ENCODE assay signal across 10 mouse cellular contexts in the genomic region with DNA sequence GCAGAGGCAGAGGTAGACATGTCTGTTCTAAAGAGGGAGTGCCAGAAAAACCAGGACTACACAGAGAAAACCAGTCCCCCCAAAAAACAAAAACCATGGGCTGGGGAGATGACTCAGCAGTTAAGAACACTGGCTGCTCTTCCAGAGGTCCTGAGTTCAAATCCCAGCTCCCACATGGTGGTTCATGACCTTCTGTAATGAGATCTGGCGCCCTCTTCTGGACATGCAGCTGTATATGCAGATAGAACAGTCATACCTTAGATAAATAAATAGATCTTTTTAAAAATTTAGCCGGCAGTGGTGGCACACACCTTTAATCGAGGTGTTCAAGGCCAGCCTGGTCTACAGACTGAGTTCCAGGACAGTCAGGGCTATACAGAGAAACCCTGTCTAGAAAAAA. TPM values are rescaled to one million over a fixed set of nuclear protein-coding genes. Genes with fewer than 3 reads are reported as not detected.
DNase-seq lines count a peak whose midpoint lies in the region; ATAC-seq and TF ChIP-seq lines count a peak whose summit lies in the region.
"Had no signal": no experiment of that assay in that cellular context is flagged by ENCODE, and none has a peak within 500 bp of the region (broad histone marks: within the 10 kb centered on the region; RNA-seq: fewer than 3 reads in every experiment).

No protein-coding gene starts in this region.

- CTCF ChIA-PET in Patski (lab: Charles Lee) = interaction anchor here (1.1 to 1.6 kb wide), 2 partner anchors 26 to 34 kb away, joined by 3 read pairs; no protein-coding TSS in a partner anchor

- H3K27me3 ChIP-seq in kidney, postnatal 0 days (ENCODE audit: insufficient read depth, low read length) = no peaks in the 10 kb centered on the region
- H3K27me3 ChIP-seq in CH12.LX (replicated peaks) (no peaks in the 10 kb centered on the region), Patski (no peaks in the 10 kb centered on the region)
- no peaks in the 10 kb centered on the region for H3K27me3 ChIP-seq in forebrain, embryonic 16.5 days (replicated peaks; ENCODE audit: control insufficient read depth, insufficient read depth, low read length)
- H3K27me3 ChIP-seq: lung, embryonic 15.5 days had no signal

- no peaks in the 10 kb centered on the region for H3K36me3 ChIP-seq in kidney, postnatal 0 days (ENCODE audit: insufficient read depth, low read length)
- H3K36me3 ChIP-seq in CH12.LX (replicated peaks in 1 of 2; ENCODE audit: control insufficient read depth in 1 of 2, insufficient read depth in 1 of 2, low read length in 1 of 2) = no peaks in the 10 kb centered on the region
- H3K36me3 ChIP-seq in forebrain, embryonic 16.5 days (ENCODE audit: control insufficient read depth, insufficient read depth) = no peaks in the 10 kb centered on the region
- H3K36me3 ChIP-seq: lung, embryonic 15.5 days had no signal

- no peaks in the 10 kb centered on the region for H3K79me2 ChIP-seq in CH12.LX (replicated peaks; ENCODE audit: control insufficient read depth, extremely low read depth, insufficient read depth, poor library complexity, severe bottlenecking)

- no peak overlapping the region for H3K4me3 ChIP-seq in kidney, postnatal 0 days (replicated peaks; ENCODE audit: low read depth, low read length)
- H3K4me3 ChIP-seq in CH12.LX (replicated peaks in 1 of 3; ENCODE audit: low read depth in 2 of 3, low read length in 2 of 3, poor library complexity in 1 of 3) = no peak overlapping the region
- H3K4me3 ChIP-seq in forebrain, embryonic 16.5 days (replicated peaks; ENCODE audit: low read length) = no peak overlapping the region
- H3K4me3 ChIP-seq: lung, embryonic 15.5 days had no signal

- in situ Hi-C loops in CH12.LX (cut with MboI; ENCODE audit: low pct_ligation_motif_present, low pct_unique_long_range_greater_than_20kb, low sequenced_read_pairs) = no loop called here
- in situ Hi-C loops in Patski (cut with MboI; ENCODE audit: low pct_unique_long_range_greater_than_20kb) = no loop called here

- H3K4me2 ChIP-seq in kidney, postnatal 0 days (ENCODE audit: low read length) = no peak overlapping the region
- no peak overlapping the region for H3K4me2 ChIP-seq in CH12.LX (ENCODE audit: insufficient read depth, low read depth, poor library complexity, severe bottlenecking)
- no peak overlapping the region for H3K4me2 ChIP-seq in forebrain, embryonic 16.5 days (ENCODE audit: low read length)
- H3K4me2 ChIP-seq: lung, embryonic 15.5 days had no signal

- TF ChIP-seq RAD21 in CH12.LX (IDR thresholded peaks at IDR 0.05; ENCODE audit: low read depth, low read length) = no peak

- peak; percentile 47 for TF ChIP-seq CTCF in kidney, postnatal 0 days (IDR thresholded peaks at IDR 0.05; ENCODE audit: low read depth)
- TF ChIP-seq CTCF in CH12.LX (conservative IDR thresholded peaks at IDR 0.05 in 1 of 2, IDR thresholded peaks at IDR 0.05 in 1 of 2; ENCODE audit: low read depth in 2 of 2, low read length in 2 of 2) (peak; percentile 23 to 48; a peak in 2 of 4 replicates), Patski (IDR thresholded peaks at IDR 0.05) (peak; percentile 54)

- POLR2A ChIA-PET in Patski (lab: Charles Lee) = interaction anchor here (0.7 kb wide), 1 partner anchor 1192 kb away, joined by 5 read pairs; no protein-coding TSS in a partner anchor

- H3K9me3 ChIP-seq in kidney, postnatal 0 days (replicated peaks; ENCODE audit: low read length) = no peaks in the 10 kb centered on the region
- peaks cover 4% of the 10 kb centered on the region for H3K9me3 ChIP-seq in CH12.LX (replicated peaks; ENCODE audit: low read length)
- no peaks in the 10 kb centered on the region for H3K9me3 ChIP-seq in forebrain, embryonic 16.5 days (ENCODE audit: control insufficient read depth, low read length)
- H3K9me3 ChIP-seq: lung, embryonic 15.5 days had no signal

- no peak for DNase-seq in kidney, postnatal 0 days (ENCODE audit: low spot score)
- no peak for DNase-seq in kidney, adult 9 months
- DNase-seq in CH12.LX (ENCODE audit: extremely low read depth) = peak; percentile 52
- DNase-seq in Patski (ENCODE audit: low read depth, low spot score) = no peak
- peak; percentile 43 to 79 for DNase-seq in spleen, postnatal 10 days (ENCODE audit: low spot score in 2 of 2)
- no peak for DNase-seq in frontal cortex, adult 2 months (ENCODE audit: extremely low spot score in 1 of 2, low spot score in 1 of 2)
- DNase-seq: gastrocnemius, postnatal 14 days; kidney, postnatal 14 days had no signal

- H3K27ac ChIP-seq in kidney, postnatal 0 days = no peak overlapping the region
- no peak overlapping the region for H3K27ac ChIP-seq in CH12.LX (ENCODE audit: insufficient read depth, low read depth)
- no peak overlapping the region for H3K27ac ChIP-seq in forebrain, embryonic 16.5 days (ENCODE audit: low read length)
- H3K27ac ChIP-seq: lung, embryonic 15.5 days had no signal

- H3K9ac ChIP-seq in kidney, postnatal 0 days (ENCODE audit: low read depth, low read length) = no peak overlapping the region
- H3K9ac ChIP-seq in CH12.LX (ENCODE audit: insufficient read depth, low read depth) = no peak overlapping the region
- no peak overlapping the region for H3K9ac ChIP-seq in forebrain, embryonic 16.5 days (replicated peaks; ENCODE audit: low read depth, low read length)
- H3K9ac ChIP-seq: lung, embryonic 15.5 days had no signal

- no peak for TF ChIP-seq POLR2A in CH12.LX (IDR thresholded peaks at IDR 0.05; ENCODE audit: low read depth, low read length)

- 73% methylated on average over 3 of the region's 3 CpGs for WGBS in kidney, postnatal 0 days
- WGBS in forebrain, embryonic 16.5 days = 77% methylated on average over 3 of the region's 3 CpGs

- dilution Hi-C loops in CH12.LX (cut with MboI; ENCODE audit: extremely low pct_ligation_motif_present, extremely low pct_unique_long_range_greater_than_20kb, low sequenced_read_pairs) = no loop called here

- ATAC-seq in kidney, postnatal 0 days (replicated peaks; ENCODE audit: low FRiP score, low read depth) = no peak
- ATAC-seq in Patski = no peak
- no peak for ATAC-seq in forebrain, embryonic 16.5 days

- TF ChIP-seq EP300 in CH12.LX (IDR thresholded peaks at IDR 0.05; ENCODE audit: low read length) = no peak

- H3K4me1 ChIP-seq in kidney, postnatal 0 days (replicated peaks; ENCODE audit: insufficient read depth, low read length) = no peaks in the 10 kb centered on the region
- peaks cover 3 to 36% of the 10 kb centered on the region in 2 experiments for H3K4me1 ChIP-seq in CH12.LX (ENCODE audit: control insufficient read depth in 1 of 2, insufficient read depth in 2 of 2)
- no peaks in the 10 kb centered on the region for H3K4me1 ChIP-seq in forebrain, embryonic 16.5 days (replicated peaks; ENCODE audit: control insufficient read depth, insufficient read depth, low read length)
- H3K4me1 ChIP-seq: lung, embryonic 15.5 days had no signal

TF ChIP-seq in CH12.LX, 34 proteins besides CTCF, POLR2A, EP300 and RAD21:
- TF ChIP-seq E2F4 (IDR thresholded peaks at IDR 0.05; ENCODE audit: insufficient replicate concordance, low read depth, low read length) (no peak), SMC3 (IDR thresholded peaks at IDR 0.05; ENCODE audit: low read depth, low read length) (no peak), ETS1 (conservative IDR thresholded peaks at IDR 0.05; ENCODE audit: low read depth, low read length) (no peak), NELFE (IDR thresholded peaks at IDR 0.05; ENCODE audit: low read depth, low read length) (no peak), USF2 (conservative IDR thresholded peaks at IDR 0.05; ENCODE audit: low read depth, low read length) (no peak), PAX5 (IDR thresholded peaks at IDR 0.05; ENCODE audit: low read length) (no peak), MYC (IDR thresholded peaks at IDR 0.05; ENCODE audit: low read depth, low read length) (no peak)

RNA-seq across cellular contexts. Expression of gene Bptf, which starts 6.7 kb away (rescaled TPM):
- polyA plus RNA-seq in kidney, postnatal 0 days (2015; fragmentation: Nextera tagmentation; extraction: Ambion mirVana) = 22.9 and 24.1 TPM in 2 replicates
- 28.0 and 29.6 TPM in 2 replicates for total RNA-seq in CH12.LX (2012; rRNA removed)
- 22.1 and 22.2 TPM in 2 replicates for total RNA-seq in CH12.LX (2014; rRNA removed)
- polyA plus RNA-seq in CH12.LX (2012; ENCODE audit: insufficient read length, low read depth) = 55.6 and 63.9 TPM in 2 replicates
- polyA plus RNA-seq in Patski (2021) = 47.4 TPM
- polyA plus RNA-seq in frontal cortex, adult 2 months (2012; rRNA removed) = 46.0 and 49.4 TPM in 2 replicates
- 33.2 and 38.8 TPM in 2 replicates for polyA plus RNA-seq in forebrain, embryonic 16.5 days (2015; fragmentation: Nextera tagmentation; extraction: Ambion mirVana)

RNA-seq across cellular contexts. Expression of gene Nol11, which starts 50.5 kb away (rescaled TPM):
- polyA plus RNA-seq in kidney, postnatal 0 days (2015; fragmentation: Nextera tagmentation; extraction: Ambion mirVana) = 31.5 and 37.7 TPM in 2 replicates
- total RNA-seq in CH12.LX (2012; rRNA removed) (62.1 and 76.5 TPM in 2 replicates), CH12.LX (2014; rRNA removed) (172 and 191 TPM in 2 replicates)
- polyA plus RNA-seq in CH12.LX (2012; ENCODE audit: insufficient read length, low read depth) (89.3 and 109 TPM in 2 replicates), Patski (2021) (34.3 TPM)
- 18.4 and 20.6 TPM in 2 replicates for polyA plus RNA-seq in frontal cortex, adult 2 months (2012; rRNA removed)
- polyA plus RNA-seq in forebrain, embryonic 16.5 days (2015; fragmentation: Nextera tagmentation; extraction: Ambion mirVana) = 53.7 and 55.4 TPM in 2 replicates

Comparison
In these comparisons a context has a peak if more than half of its experiments do, and no peak if none do; other contexts are left out.
1. DNase-seq: peak in CH12.LX (single experiment) and spleen, postnatal 10 days (2 of 2); none in kidney, postnatal 0 days (single experiment), kidney, adult 9 months (single experiment), Patski (single experiment) and frontal cortex, adult 2 months (0 of 2).
2. Peak in every context shown above with its lines, with median percentiles within 50 percentile points of each other: CTCF ChIP-seq.